Mouse (Mus musculus) CH12.LX (cell line): Measurements from ENCODE around the gene Eef1e1. TPM values are rescaled to one million over a fixed set of nuclear protein-coding genes. Genes with fewer than 3 reads are reported as not detected.
"Not testable (repeated sequence)": the region's sequence is repeated elsewhere in the genome, so short reads cannot be mapped to it uniquely, and the experiment has no call there.

Source experiments
- DNase-seq: peaks from one replicate; pipeline ENCODE4 v3.0.0-alpha.2; 2013; ENCODE audit errors: extremely low read depth
- H3K27ac ChIP-seq: 2 replicates; pipeline ENCODE4 v1.5.1; 2012; ENCODE audit warnings: low read depth, mild to moderate bottlenecking, control low read depth, moderate library complexity; ENCODE audit not compliant: insufficient read depth
- H3K27me3 ChIP-seq: replicated peaks from 2 replicates; pipeline ENCODE3; 2012; ENCODE audit warnings: inconsistent platforms
- H3K36me3 ChIP-seq, 2 experiments: replicated peaks in 1 of 2; 2 replicates each; pipeline versions ENCODE3 to v1.6.1; 2012; ENCODE audit warnings: inconsistent platforms in 1 of 2, low read length in 1 of 2, mild to moderate bottlenecking in 1 of 2, mixed read lengths in 1 of 2, moderate library complexity in 1 of 2; ENCODE audit not compliant: control insufficient read depth in 1 of 2, insufficient read depth in 1 of 2
- H3K4me1 ChIP-seq, 2 experiments: 2 replicates each; pipeline ENCODE4 v1.6.1; 2012; ENCODE audit warnings: inconsistent platforms in 1 of 2, moderate library complexity in 1 of 2; ENCODE audit not compliant: insufficient read depth in 2 of 2, control insufficient read depth in 1 of 2
- H3K4me2 ChIP-seq: 2 replicates; pipeline ENCODE4 v1.6.1; 2012; ENCODE audit warnings: low read depth, mild to moderate bottlenecking, control low read depth; ENCODE audit not compliant: poor library complexity, insufficient read depth, severe bottlenecking
- H3K4me3 ChIP-seq, 3 experiments: fragments of 150-350 bp in 1 of 3; sonication (generic) in 1 of 3; replicated peaks in 1 of 3; 2 replicates each; pipeline versions ENCODE3 to v1.5.1; 2011 to 2012; ENCODE audit warnings: low read depth in 2 of 3, low read length in 2 of 3, mild to moderate bottlenecking in 2 of 3, moderate library complexity in 2 of 3, control low read depth in 1 of 3, improper control_type of control experiment in 1 of 3, inconsistent platforms in 1 of 3, mixed read lengths in 1 of 3; ENCODE audit not compliant: poor library complexity in 1 of 3
- H3K79me2 ChIP-seq: replicated peaks from 2 replicates; pipeline ENCODE4 v1.6.1; 2012; ENCODE audit warnings: mild to moderate bottlenecking, moderate library complexity; ENCODE audit not compliant: control insufficient read depth, poor library complexity, insufficient read depth, severe bottlenecking; ENCODE audit errors: extremely low read depth
- H3K9ac ChIP-seq: 2 replicates; pipeline ENCODE4 v1.6.1; 2012; ENCODE audit warnings: low read depth, mild to moderate bottlenecking, control low read depth, moderate library complexity; ENCODE audit not compliant: insufficient read depth
- H3K9me3 ChIP-seq: replicated peaks from 2 replicates; pipeline ENCODE3; 2012; ENCODE audit warnings: low read length, inconsistent platforms, mixed read lengths
- BHLHE40 ChIP-seq: IDR thresholded peaks from 2 replicates; pipeline ENCODE4 v1.6.1; 2011; ENCODE audit warnings: mild to moderate bottlenecking, low read depth, low read length, improper control_type of control experiment
- KAT2A ChIP-seq: IDR thresholded peaks from 2 replicates; pipeline ENCODE4 v1.6.1; 2012; ENCODE audit warnings: low read length, improper control_type of control experiment, inconsistent platforms; ENCODE audit not compliant: insufficient replicate concordance
- MAFK ChIP-seq: IDR thresholded peaks from 2 replicates; pipeline ENCODE4 v1.6.1; 2011; ENCODE audit warnings: low read length, improper control_type of control experiment; ENCODE audit not compliant: insufficient replicate concordance
- NELFE ChIP-seq: IDR thresholded peaks from 2 replicates; pipeline ENCODE4 v1.6.1; 2011; ENCODE audit warnings: low read depth, low read length, improper control_type of control experiment
- RAD21 ChIP-seq: IDR thresholded peaks from 2 replicates; pipeline ENCODE4 v1.6.1; 2011; ENCODE audit warnings: low read depth, mild to moderate bottlenecking, low read length, improper control_type of control experiment, moderate library complexity
- SMC3 ChIP-seq: IDR thresholded peaks from 2 replicates; pipeline ENCODE4 v1.6.1; 2011; ENCODE audit warnings: low read depth, low read length, improper control_type of control experiment
- TCF12 ChIP-seq: IDR thresholded peaks from 2 replicates; pipeline ENCODE4 v1.6.1; 2014; ENCODE audit warnings: low read depth, mild to moderate bottlenecking, inconsistent platforms, low read length, improper control_type of control experiment
- ZKSCAN1 ChIP-seq: IDR thresholded peaks from 2 replicates; pipeline ENCODE4 v1.6.1; 2012; ENCODE audit warnings: low read depth, inconsistent platforms, low read length, improper control_type of control experiment, borderline replicate concordance
- ZMIZ1 ChIP-seq: IDR thresholded peaks from 2 replicates; pipeline ENCODE4 v1.6.1; 2012; ENCODE audit warnings: low read depth, mild to moderate bottlenecking, inconsistent platforms, low read length, improper control_type of control experiment
- dilution Hi-C: fragments of 300-500 bp; cut with MboI; formaldehyde crosslinking; loops from 2 replicates; pipeline ENCODE4 v1.14.3; 2020; ENCODE audit warnings: low sequenced_read_pairs; ENCODE audit not compliant: extremely low pct_unique_long_range_greater_than_20kb, extremely low pct_ligation_motif_present
- in situ Hi-C: fragments of 300-500 bp; cut with MboI; formaldehyde crosslinking; loops from 3 replicates; pipeline ENCODE4 v1.14.3; 2019; ENCODE audit warnings: low sequenced_read_pairs, low pct_ligation_motif_present, low pct_unique_long_range_greater_than_20kb, mixed read lengths
- polyA plus RNA-seq: library from polyadenylated mRNA; unstranded; fragments of >175 nt; gene quantifications from 2 replicates; pipeline ENCODE4 v1.2.1, GENCODE M21; 2012; ENCODE audit warnings: low read depth; ENCODE audit not compliant: insufficient read length
- total RNA-seq, 2 experiments: library from RNA; depleted of rRNA; stranded (reverse); fragments of 300-350 nt in 1 of 2; fragments of >200 nt in 1 of 2; gene quantifications; 2 replicates each; pipeline ENCODE4 v1.2.3; 2012 to 2014

The Eef1e1 gene
- total and polyA plus RNA-seq, 3 experiments: 123 to 151 (median 148) TPM

- in situ Hi-C loops (loop anchor here (25.0 kb wide), 1 partner anchor 324 kb away; no protein-coding TSS in a partner anchor), dilution Hi-C loops (no loop called here)
- no peaks in the 10 kb centered on the region for H3K4me1 ChIP-seq
- no peaks in the 10 kb centered on the region for H3K36me3 ChIP-seq
- DNase-seq: no peak
- no peak overlapping the region for H3K4me2 ChIP-seq
- TF ChIP-seq MAFK (no peak), BHLHE40 (no peak), SMC3 (no peak)
- no peak overlapping the region for H3K9ac ChIP-seq
- no peak overlapping the region for H3K27ac ChIP-seq
- no peaks in the 10 kb centered on the region for H3K9me3 ChIP-seq
- no peaks in the 10 kb centered on the region for H3K79me2 ChIP-seq
- no peak overlapping the region for H3K4me3 ChIP-seq
- H3K27me3 ChIP-seq: no peaks in the 10 kb centered on the region
These were observed 29.9 kb upstream of the Eef1e1 start for GRCm38 (mm10) chr13:38688761-38689160.

GRCm38 (mm10) chr13:38672336-38672735, 13.5 kb upstream of the Eef1e1 start:
- in situ Hi-C loops: no loop called here
- Histone ChIP-seq H3K27ac (no peak overlapping the region), H3K9ac (no peak overlapping the region), H3K79me2 (no peaks in the 10 kb centered on the region), H3K36me3 (no peaks in the 10 kb centered on the region), H3K4me2 (no peak overlapping the region), H3K4me3 (no peak overlapping the region), H3K27me3 (no peaks in the 10 kb centered on the region), H3K4me1 (peaks cover 0 to 6% of the 10 kb centered on the region in 2 experiments; a peak in 2 of 4 replicates), H3K9me3 (no peaks in the 10 kb centered on the region)
- TF ChIP-seq ZMIZ1 (no peak), ZKSCAN1 (no peak), KAT2A (no peak), TCF12 (no peak), RAD21 (no peak), NELFE (no peak)
- no peak for DNase-seq
- dilution Hi-C loops: no loop called here

GRCm38 (mm10) chr13:38671451-38671850, 12.6 kb upstream of the Eef1e1 start:
- H3K9ac ChIP-seq, H3K4me2 ChIP-seq, H3K36me3 ChIP-seq, dilution Hi-C loops, DNase-seq, H3K9me3 ChIP-seq, H3K4me1 ChIP-seq, H3K27me3 ChIP-seq, H3K79me2 ChIP-seq, in situ Hi-C loops, H3K27ac ChIP-seq, H3K4me3 ChIP-seq: not testable (repeated sequence)
